Mouse (Mus musculus): ENCODE measurements around the gene Ankrd13d.

DNA sequence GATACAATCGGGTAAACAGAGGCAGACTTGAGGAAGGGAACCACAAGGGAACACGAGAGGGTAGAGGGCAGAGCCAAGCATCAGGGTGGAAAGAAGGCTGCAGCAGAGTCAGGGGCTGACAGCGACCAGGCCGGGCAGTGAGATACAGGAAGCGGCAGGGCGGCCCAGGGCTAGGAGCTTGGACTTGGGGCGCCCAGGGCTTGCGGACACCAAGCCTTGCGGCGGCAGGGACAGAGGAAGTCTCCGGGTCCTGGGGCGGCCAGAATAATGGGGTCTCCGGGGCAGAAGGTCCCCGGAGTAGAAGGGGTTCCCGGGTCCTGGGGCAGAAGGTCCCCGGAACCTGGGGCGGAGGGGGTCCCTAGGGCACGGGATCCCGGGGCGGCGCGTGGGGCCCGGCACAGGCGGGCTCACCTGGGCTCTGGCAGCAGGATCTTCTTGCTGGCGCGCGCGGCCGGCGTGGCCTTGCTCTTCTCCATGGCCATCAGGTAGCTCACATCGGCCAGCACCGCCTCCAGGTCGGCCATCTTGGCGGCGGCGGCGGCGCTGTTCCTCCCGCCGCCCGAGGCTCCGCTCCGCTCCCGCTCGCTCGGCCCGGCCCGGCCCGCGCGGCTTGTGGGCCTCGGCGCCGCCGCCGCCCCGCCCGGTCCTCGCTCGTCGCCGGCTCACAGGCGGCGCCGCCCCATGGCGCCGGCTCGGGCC is 22.7 kb upstream of the Ankrd13d start:
- no peak for TF ChIP-seq CTCF (IDR thresholded peaks at IDR 0.05; ENCODE audit: extremely low read depth, insufficient read depth, insufficient read length, insufficient replicate concordance)
- TF ChIP-seq POLR2A (IDR thresholded peaks at IDR 0.05; ENCODE audit: low read depth, low read length), result no peak
